Mouse (Mus musculus) neural tube, embryonic 11.5 days (tissue): ENCODE results near the gene Atpaf2. TPM values are rescaled to one million over a fixed set of nuclear protein-coding genes. Genes with fewer than 3 reads are reported as not detected.

Experiments
- ATAC-seq: fragments of 200-750 bp; cut with Nextera tagmentation; 2 replicates; pipeline ENCODE4 v1.8.0; 2017; ENCODE audit warnings: moderate number of reproducible peaks, mild to moderate bottlenecking, moderate TSS enrichment, moderate library complexity; ENCODE audit not compliant: insufficient read depth, low FRiP score, low TSS enrichment
- DNase-seq: peaks from one replicate; pipeline ENCODE4 v3.0.0-alpha.2; 2015; ENCODE audit warnings: low spot score
- H3K27ac ChIP-seq: fragments of 300-500 bp; sonication (generic); 2 replicates; pipeline ENCODE4 v1.5.1; 2014; ENCODE audit warnings: low read depth, mild to moderate bottlenecking, low read length
- H3K27me3 ChIP-seq: fragments of 300-500 bp; sonication (generic); 2 replicates; pipeline ENCODE4 v1.6.1; 2014; ENCODE audit warnings: mild to moderate bottlenecking, low read length, mixed read lengths; ENCODE audit not compliant: control insufficient read depth, insufficient read depth
- H3K36me3 ChIP-seq: fragments of 300-500 bp; sonication (generic); 2 replicates; pipeline ENCODE4 v1.6.1; 2014; ENCODE audit warnings: mild to moderate bottlenecking, low read length, moderate library complexity, mixed read lengths; ENCODE audit not compliant: control insufficient read depth, insufficient read depth
- H3K4me1 ChIP-seq: fragments of 300-500 bp; sonication (generic); 2 replicates; pipeline ENCODE4 v1.6.1; 2014; ENCODE audit warnings: low read length, mixed read lengths; ENCODE audit not compliant: control insufficient read depth, insufficient read depth
- H3K4me2 ChIP-seq: fragments of 300-500 bp; sonication (generic); 2 replicates; pipeline ENCODE4 v1.6.1; 2014; ENCODE audit warnings: low read depth, mild to moderate bottlenecking, moderate library complexity
- H3K4me3 ChIP-seq: fragments of 300-500 bp; sonication (generic); 2 replicates; pipeline ENCODE4 v1.5.1; 2014; ENCODE audit warnings: low read depth, low read length
- H3K9ac ChIP-seq: fragments of 300-500 bp; sonication (generic); 2 replicates; pipeline ENCODE4 v1.6.1; 2014; ENCODE audit warnings: mild to moderate bottlenecking, low read length
- H3K9me3 ChIP-seq: fragments of 300-500 bp; sonication (generic); 2 replicates; pipeline ENCODE4 v1.6.1; 2016; ENCODE audit warnings: low read length; ENCODE audit not compliant: control insufficient read depth
- WGBS: fragments of 180-500 bp; shearing (Covaris S2); extraction: QIAGEN DNeasy Blood & Tissue Kit; methylation state at CpG from one replicate; pipeline ENCODE4 v1.1.7; 2014; 5-methylcytosine and 5-hydroxymethylcytosine counted together
- polyA plus RNA-seq: library from polyadenylated mRNA; unstranded; fragments of >200 nt; fragmentation: Nextera tagmentation; extraction: Ambion mirVana; gene quantifications from 2 replicates; pipeline ENCODE4 v1.2.1, GENCODE M21; 2014

Gene Atpaf2
- polyA plus RNA-seq, 1 experiment from 2014 or later: 44.4 TPM

DNA sequence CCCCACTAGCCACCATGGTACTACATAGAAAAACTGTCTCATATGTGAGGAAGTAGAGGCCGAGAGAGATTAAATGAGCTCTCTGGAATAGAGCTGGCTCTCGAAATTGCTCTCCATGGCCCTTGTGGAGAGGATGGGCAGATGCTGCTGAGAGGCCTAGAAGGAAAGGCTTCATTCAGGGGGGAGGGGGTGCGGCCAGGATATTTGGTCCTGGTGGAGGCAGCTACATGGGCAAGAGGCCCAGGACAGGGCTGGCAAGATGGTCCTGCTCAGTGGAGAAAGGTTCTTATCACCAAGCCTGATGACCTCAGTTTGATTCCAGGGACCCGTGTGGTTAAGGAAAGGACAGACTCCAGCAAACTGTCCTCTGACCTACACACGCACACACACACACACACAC, 32.3 kb downstream of the Atpaf2 start:
- Histone ChIP-seq H3K27me3 (no peaks in the 10 kb centered on the region), H3K4me3 (no peak overlapping the region), H3K36me3 (no peaks in the 10 kb centered on the region), H3K4me2 (no peak overlapping the region), H3K9ac (no peak overlapping the region), H3K4me1 (peaks cover 4% of the 10 kb centered on the region; the same call in 1 of the 2 replicates), H3K27ac (no peak overlapping the region), H3K9me3 (no peaks in the 10 kb centered on the region)
- 87% methylated on average over 5 of the region's 5 CpGs for WGBS
- no peak for ATAC-seq
- DNase-seq: no peak

DNA sequence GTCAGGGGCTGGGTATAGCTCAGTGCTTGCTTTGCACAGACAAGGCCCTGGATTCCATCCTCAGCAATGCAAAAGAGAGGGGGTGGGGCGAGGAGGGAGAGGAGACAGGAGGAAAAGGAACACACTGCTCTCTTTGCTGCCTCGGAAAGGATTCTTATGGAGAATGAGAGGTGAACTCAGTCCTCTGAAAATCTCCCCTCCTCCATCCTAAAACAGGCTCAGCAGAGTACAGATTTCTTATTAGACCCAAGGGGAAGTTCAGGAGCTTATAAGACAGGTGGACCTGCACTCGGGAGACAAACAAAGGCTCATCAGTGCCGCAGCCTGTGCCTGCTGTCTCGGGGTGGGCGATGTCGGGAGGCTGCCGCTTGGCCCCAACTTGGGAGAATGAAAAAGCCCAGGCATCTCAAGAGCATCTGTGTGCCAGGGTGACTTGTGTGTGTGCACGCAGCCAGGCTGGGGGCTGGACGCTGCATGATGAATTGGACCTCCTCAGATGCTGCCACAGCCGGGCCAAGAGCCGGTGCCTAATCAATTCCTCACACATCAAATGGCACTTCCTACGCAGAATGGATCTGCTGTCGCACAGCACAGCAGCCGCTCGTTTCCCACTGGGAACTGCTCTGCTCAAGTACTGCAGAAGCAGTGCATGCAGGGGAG, 33.4 kb downstream of the Atpaf2 start:
- H3K36me3 ChIP-seq: no peaks in the 10 kb centered on the region
- H3K27me3 ChIP-seq: no peaks in the 10 kb centered on the region
- no peaks in the 10 kb centered on the region for H3K9me3 ChIP-seq
- DNase-seq: peak; percentile 70
- peak; percentile 60 for ATAC-seq
- peak overlapping the region; percentile 33 for H3K9ac ChIP-seq
- no peak overlapping the region for H3K4me3 ChIP-seq
- peak overlapping the region; percentile 21 for H3K27ac ChIP-seq
- H3K4me2 ChIP-seq: peak overlapping the region; percentile 38
- WGBS: 3% methylated on average over 16 of the region's 16 CpGs
- peaks cover 4% of the 10 kb centered on the region; the same call in 1 of the 2 replicates for H3K4me1 ChIP-seq

DNA sequence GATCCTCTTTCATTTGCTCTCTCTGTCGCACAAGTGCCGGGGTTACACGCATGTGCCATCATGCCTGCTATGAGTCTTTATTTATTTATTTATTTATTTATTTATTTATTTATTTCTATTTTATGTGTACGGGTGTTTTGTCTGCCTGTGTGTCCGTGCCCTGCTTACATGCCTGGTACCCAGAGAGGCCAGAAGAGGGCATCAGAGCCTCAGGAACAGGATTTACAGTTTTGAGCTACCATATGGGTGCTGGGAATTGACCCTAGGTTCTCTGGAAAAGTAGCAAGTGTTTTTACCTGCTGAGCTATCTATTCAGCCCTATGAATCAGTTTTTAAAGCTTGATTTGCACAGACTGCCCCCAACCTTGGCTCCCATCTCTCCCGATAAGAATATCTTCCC, 34.7 kb downstream of the Atpaf2 start:
- DNase-seq: no peak
- WGBS: 89% methylated on average over 6 of the region's 6 CpGs
- H3K4me2 ChIP-seq: no peak overlapping the region
- H3K36me3 ChIP-seq: no peaks in the 10 kb centered on the region
- no peak overlapping the region for H3K4me3 ChIP-seq
- H3K27me3 ChIP-seq: no peaks in the 10 kb centered on the region
- ATAC-seq: no peak
- no peak overlapping the region for H3K9ac ChIP-seq
- peaks cover 4% of the 10 kb centered on the region; the same call in 1 of the 2 replicates for H3K4me1 ChIP-seq
- no peak overlapping the region for H3K27ac ChIP-seq
- H3K9me3 ChIP-seq: no peaks in the 10 kb centered on the region

- no peaks in the 10 kb centered on the region for H3K4me1 ChIP-seq
- no peak overlapping the region for H3K4me3 ChIP-seq
- no peaks in the 10 kb centered on the region for H3K27me3 ChIP-seq
- H3K9me3 ChIP-seq: no peaks in the 10 kb centered on the region
- 78% methylated on average over 6 of the region's 6 CpGs for WGBS
- no peak overlapping the region for H3K9ac ChIP-seq
- H3K27ac ChIP-seq: no peak overlapping the region
- H3K36me3 ChIP-seq: no peaks in the 10 kb centered on the region
- H3K4me2 ChIP-seq: no peak overlapping the region
- ATAC-seq: no peak
- no peak for DNase-seq
Measured at GRCm38 (mm10) chr11:60374481-60374880, 43.8 kb downstream of the Atpaf2 start.

DNA sequence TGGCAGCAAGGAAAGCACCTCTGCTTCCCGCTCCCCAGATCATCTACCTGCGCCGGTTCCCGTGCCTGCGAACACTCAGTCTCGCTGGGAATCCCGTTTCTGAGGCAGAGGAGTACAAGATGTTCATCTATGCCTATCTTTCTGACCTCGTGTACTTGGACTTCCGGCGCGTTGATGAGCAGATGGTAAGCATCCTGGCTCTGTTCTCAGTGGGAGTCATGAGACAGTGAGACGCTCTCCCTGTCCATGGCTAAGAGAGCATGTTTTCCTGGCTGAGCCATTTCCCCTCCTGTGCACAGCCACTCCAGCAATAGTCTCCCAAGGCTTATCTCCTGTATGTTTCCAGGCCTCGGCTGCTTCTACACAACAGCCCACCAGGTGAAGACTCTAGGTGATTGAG, 47.8 kb downstream of the Atpaf2 start:
- H3K27me3 ChIP-seq: no peaks in the 10 kb centered on the region
- no peak overlapping the region for H3K9ac ChIP-seq
- H3K4me3 ChIP-seq: no peak overlapping the region
- ATAC-seq (no peak), DNase-seq (no peak)
- H3K27ac ChIP-seq: no peak overlapping the region
- 85% methylated on average over 13 of the region's 13 CpGs for WGBS
- H3K4me1 ChIP-seq: peaks cover 5% of the 10 kb centered on the region; the same call in 1 of the 2 replicates
- no peaks in the 10 kb centered on the region for H3K36me3 ChIP-seq
- no peaks in the 10 kb centered on the region for H3K9me3 ChIP-seq
- no peak overlapping the region for H3K4me2 ChIP-seq

DNA sequence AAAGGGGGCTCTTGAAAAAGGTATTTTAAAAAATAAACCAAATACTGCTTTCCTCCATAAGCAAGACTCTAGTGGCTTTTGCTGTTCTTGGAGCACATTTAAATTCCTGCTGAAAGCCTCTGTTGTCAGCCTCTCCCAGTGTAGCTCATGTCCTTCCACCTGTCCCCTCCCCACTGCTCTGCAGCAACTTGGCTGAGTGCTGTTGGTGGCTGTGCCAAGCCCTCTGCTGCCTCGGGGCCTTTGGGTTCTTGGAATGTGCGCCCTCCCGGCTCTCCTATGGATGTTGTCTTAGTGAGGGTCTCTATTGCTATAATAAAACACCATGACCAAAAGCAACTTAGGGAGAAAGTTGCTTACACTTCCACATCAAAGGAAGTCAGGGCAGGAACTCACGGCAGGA, 48.8 kb downstream of the Atpaf2 start:
- Histone ChIP-seq H3K27ac (no peak overlapping the region), H3K4me3 (no peak overlapping the region), H3K4me2 (no peak overlapping the region), H3K27me3 (no peaks in the 10 kb centered on the region), H3K9me3 (no peaks in the 10 kb centered on the region), H3K36me3 (no peaks in the 10 kb centered on the region), H3K4me1 (peaks cover 5% of the 10 kb centered on the region; the same call in 1 of the 2 replicates), H3K9ac (no peak overlapping the region)
- DNase-seq (no peak), ATAC-seq (no peak)
- WGBS: 39% methylated on average over 4 of the region's 4 CpGs

DNA sequence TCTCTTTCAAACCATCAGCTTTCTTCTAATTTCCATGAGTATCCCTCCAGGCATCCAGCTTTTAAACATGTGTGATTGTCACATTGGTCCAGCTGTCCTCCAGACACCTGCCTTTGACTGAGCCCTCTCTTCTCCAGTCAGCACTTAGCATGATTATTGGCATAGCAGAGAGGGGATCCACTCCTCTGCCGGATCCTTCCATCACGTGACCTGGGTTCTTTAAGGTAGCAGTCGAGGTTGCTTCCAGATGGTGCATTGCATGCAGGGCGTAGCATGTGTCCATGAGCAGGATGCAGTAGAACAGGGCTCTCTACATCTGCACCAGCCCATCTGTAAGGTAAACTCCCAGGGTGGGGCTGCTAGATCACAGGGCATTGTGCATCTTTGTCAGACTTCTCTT, 49.3 kb downstream of the Atpaf2 start:
- Histone ChIP-seq H3K9ac (no peak overlapping the region), H3K4me3 (no peak overlapping the region), H3K27me3 (no peaks in the 10 kb centered on the region), H3K4me2 (no peak overlapping the region), H3K36me3 (no peaks in the 10 kb centered on the region), H3K9me3 (no peaks in the 10 kb centered on the region), H3K4me1 (peaks cover 5% of the 10 kb centered on the region; the same call in 1 of the 2 replicates), H3K27ac (no peak overlapping the region)
- ATAC-seq: no peak
- no peak for DNase-seq
- WGBS: 74% methylated on average over 4 of the region's 4 CpGs

DNA sequence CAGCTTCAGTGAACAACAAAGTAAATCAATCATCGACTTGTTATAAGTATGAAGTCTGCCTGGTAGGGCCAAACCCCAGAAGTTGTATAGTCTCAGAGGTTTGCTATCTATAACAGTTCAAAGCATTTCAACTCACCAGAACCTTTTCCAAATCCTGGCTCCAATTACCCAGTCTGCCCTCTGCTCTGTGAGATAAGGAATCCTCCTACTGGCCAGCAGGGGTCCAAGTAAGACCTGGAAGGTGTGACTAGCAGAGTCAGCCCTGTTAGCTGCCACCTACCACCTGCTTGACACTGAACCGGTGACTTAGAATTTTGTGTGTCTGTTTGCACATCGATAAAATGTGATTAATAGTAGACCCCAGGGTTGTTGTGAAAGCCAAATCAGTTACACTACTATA, 51.0 kb downstream of the Atpaf2 start:
- DNase-seq (no peak), ATAC-seq (no peak)
- Histone ChIP-seq H3K27me3 (no peaks in the 10 kb centered on the region), H3K4me1 (peaks cover 5% of the 10 kb centered on the region; the same call in 1 of the 2 replicates), H3K4me2 (no peak overlapping the region), H3K9me3 (no peaks in the 10 kb centered on the region), H3K36me3 (no peaks in the 10 kb centered on the region), H3K9ac (no peak overlapping the region), H3K4me3 (no peak overlapping the region), H3K27ac (no peak overlapping the region)
- 81% methylated on average over 3 of the region's 3 CpGs for WGBS

DNA sequence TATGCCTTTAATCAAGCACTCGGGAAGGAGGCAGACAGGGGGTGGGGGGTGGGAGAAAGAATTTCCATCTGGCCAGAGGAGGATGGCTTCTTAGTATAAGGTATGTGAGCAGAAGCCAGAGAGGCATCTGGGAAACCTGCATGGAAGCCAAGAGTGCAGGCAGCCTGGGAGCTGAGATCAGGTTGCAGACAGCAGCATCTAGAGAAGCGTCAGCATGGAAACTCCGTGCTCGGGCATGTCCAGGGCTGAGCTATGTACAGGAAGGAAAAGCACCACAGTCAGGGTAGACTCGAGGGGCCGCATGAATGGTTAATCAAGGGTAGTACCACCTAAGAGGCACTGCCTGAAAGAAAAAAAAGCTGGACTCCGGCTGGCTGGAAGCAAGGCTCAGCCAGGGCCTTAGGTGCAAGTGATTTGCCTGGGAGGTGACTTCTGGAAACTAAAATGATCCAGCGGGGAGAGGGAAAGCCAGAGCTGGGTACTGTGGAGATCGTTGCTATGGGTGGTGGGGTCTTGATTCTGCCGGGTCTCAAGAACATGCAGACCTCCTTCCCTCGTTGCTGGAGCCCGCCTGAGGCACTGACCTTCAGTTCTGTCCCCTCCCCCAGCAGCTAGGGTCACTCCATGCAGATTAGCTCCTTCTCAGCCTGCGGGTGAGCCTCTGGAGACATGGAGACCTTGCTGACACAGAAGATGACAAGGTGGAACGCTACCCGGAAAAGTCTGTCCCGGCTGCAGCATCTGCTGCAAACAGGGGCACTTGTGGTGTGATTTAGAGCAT, 51.8 kb downstream of the Atpaf2 start:
- DNase-seq (no peak), ATAC-seq (no peak)
- Histone ChIP-seq H3K9me3 (no peaks in the 10 kb centered on the region), H3K27ac (no peak overlapping the region; the same call in 1 of the 2 replicates), H3K4me3 (no peak overlapping the region), H3K36me3 (no peaks in the 10 kb centered on the region), H3K4me2 (no peak overlapping the region), H3K4me1 (peaks cover 5% of the 10 kb centered on the region; the same call in 1 of the 2 replicates), H3K27me3 (no peaks in the 10 kb centered on the region), H3K9ac (no peak overlapping the region)
- WGBS: 41% methylated on average over 16 of the region's 16 CpGs
